Mouse (Mus musculus): Measurements from ENCODE around the gene Zfp282.

Gene Zfp282

DNA sequence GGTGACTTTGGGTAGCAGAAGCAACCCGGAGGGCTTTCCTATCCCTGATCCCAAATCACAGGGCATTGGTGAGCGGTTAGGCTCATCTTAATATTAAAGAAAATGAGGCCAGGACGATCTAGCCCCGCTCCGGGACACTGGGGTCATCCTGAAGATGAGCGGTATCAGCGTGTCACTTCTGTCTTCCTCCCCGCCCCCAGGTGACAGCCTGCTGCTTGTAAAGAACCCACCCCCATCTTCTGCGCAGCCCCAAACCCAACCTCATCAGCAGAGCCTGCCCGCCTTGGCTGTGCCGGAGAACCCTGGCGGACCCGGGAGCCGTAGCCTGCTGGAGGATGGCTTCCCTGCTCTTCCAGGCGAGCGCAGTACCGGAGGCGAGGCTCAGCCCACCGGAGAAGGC, 27.4 kb downstream of the Zfp282 start:
- no peak for DNase-seq

DNA sequence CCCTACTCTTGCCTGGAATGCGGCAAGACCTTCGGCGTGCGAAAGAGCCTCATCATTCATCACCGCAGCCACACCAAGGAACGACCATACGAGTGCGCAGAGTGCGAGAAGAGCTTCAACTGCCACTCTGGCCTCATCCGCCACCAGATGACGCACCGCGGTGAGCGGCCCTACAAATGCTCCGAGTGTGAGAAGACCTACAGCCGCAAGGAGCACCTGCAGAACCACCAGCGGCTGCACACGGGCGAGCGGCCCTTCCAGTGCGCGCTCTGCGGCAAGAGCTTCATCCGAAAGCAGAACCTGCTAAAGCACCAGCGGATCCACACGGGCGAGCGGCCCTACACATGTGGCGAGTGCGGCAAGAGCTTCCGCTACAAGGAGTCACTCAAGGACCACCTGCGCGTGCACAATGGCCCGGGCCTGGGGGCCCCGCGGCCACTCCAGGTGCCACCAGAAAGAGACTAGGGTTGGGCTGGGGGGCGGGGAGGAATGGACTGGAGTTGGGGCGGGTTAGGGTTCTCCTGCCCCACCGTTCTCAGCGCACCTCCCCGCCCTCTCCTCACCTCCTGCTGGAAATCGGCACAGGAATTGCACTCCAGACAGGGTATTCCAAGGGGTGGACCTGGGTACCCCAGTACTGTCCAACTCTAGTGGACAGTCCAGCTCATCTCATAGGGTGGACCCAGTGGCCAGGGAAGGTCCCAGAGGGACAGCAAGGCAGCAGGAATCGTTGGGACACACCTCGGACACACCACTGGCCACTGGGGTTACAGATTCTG, 28.1 kb downstream of the Zfp282 start:
- no peak for DNase-seq

DNA sequence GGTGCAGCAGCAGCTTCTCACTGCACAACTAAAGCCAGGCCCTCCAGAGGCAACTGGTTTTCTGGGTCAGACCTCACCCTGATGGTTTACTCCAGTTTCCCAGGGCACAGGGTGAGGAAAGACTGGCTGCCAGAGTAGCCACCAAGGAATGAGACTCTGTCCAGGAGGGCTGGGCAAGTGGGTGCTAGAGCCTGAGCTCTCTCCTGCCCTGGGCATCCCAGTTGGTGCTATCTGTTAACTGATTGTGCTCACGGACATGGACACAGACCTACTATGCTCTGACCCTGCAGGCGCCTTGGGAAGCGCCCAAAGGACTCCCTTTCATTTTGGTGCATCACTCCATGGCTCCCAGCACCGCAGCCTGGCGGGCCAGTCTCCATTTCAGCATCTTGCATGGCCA, 29.3 kb downstream of the Zfp282 start:
- no peak for DNase-seq

DNA sequence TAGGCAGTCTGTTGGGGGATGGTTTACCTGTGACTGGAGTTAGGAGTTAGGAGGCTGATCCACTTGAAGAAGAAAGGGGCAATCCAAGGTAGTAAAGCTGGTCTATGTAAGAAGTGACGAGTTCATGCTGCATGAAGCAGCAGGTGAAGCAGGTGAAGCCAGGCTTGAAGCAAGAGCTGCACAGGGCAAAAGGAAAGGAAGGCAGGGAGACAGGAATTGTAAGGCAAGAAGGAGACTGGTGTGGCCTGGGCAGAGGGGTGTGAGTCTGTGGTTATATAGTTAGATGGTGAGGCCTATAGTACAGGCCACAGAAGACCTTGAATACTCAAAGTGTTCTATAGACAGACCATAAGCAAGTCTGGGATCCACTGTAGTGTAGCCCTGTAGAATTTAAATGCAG, 32.0 kb downstream of the Zfp282 start:
- DNase-seq, result no peak

DNA sequence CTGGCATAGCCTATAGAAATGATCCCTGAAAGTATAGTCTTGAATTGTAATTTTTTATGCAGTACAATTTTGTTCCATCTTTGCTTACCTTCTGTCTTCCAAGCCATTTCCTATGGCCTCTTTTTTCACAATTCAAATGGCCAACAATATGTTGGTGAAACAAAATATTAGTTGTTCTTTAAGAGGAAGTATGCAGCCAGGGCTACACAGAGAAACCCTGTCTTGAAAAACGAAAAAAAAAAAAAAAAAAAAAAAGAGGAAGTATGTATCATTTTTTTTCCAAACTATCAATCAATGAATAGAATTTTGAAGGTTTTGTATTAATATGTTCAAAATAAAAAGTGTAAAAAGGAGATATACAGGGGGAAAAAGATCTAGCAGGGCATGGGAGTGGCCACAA, 34.6 kb downstream of the Zfp282 start:
- DNase-seq, result no peak

DNA sequence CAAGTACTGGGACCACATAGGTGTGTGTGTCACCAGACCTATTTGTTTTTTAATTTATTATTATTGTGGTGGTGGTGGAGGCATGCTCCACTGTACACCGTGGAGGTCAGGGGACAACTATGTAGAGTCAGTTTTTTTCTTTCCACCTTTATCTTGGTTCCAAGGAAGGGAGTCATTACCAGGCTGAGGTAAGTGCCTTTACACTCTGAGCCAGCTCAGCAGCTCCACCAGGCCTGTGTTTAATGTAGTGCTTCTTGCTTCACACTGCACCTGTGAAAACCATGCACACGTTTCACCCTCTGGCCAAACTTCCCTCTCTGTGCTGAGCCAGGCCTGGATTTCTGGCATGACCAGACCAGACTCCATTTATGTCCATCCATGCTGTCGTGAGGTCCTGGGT, 36.0 kb downstream of the Zfp282 start:
- DNase-seq, result no peak

DNA sequence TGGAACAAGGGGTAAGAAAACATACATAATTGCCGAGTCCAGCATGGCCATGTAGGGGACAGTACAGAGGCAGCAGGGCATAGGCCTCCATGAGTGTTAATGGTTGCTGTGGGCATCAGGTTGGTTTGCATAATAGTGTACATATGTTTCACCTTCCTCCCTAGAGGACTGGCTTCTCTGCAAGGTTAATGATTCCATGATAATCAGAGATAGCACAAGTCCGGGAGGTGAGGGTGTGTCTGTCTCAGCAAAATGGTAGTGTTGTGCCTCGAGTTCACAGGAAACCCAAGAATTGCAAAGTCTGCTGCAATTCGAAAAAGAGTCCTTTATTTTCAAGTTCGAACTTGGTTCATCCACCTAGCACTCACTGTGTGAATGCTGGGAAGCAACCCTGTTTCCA, 40.0 kb downstream of the Zfp282 start:
- DNase-seq, result no peak

DNA sequence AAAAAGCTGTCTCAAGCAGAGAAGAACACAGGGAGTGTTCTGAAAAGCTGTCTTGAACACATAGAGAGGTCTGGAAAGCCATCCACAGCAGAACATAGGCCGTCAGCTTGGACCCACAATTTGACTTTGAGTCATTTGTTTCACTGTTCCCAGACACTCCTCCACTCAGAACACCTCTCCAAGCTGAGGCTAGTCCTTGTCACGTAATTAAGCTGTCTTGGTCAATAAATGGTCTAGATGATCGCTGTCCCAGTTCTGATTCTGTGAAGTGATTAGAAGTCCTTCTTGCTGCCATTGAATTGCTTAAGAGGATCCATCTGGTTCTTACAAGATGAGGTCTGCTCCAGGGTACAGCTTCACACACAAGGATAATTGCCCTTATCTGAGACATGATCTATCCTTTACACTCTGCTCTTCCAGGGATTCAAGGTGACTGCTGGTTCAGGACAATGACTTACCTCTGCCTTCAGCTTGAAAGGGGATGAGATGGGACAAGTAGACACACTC, 41.8 kb downstream of the Zfp282 start:
- no peak for DNase-seq

DNA sequence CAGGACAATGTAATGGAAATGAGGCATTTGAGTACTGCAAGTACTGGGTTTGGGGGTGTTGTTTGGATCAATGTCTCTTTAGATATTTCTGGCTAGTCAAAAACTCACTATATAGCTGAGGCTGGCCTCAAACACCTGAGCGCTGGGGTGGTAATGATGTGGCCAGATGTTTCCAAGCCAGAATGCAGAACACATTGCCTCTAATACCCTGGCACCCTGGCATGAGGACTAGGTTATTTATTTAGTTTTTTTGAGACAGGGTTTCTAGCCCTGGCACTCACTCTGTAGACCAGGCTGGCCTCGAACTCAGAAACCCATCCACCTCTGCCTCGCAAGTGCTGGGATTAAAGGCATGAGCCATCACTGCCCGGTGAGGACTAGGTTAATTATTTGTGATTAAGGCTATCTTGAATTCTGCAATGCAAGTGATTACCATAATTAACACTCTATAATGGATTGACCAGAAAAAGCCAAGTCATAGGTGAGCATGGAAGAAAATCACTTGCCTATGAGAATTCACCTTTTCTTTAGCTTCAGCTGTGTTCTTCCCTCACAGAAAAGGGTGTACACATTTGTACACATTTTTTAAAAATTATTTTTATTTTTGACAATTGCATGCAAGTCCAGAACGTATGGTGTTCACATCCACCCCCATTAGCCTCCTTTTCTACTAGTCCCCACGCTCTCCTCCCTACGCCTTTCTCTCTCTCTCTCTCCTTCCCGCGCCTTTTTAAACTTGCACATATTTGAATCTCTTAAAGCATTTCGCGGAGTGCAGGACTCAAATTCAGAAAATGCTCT, 42.8 kb downstream of the Zfp282 start:
- DNase-seq, result no peak

DNA sequence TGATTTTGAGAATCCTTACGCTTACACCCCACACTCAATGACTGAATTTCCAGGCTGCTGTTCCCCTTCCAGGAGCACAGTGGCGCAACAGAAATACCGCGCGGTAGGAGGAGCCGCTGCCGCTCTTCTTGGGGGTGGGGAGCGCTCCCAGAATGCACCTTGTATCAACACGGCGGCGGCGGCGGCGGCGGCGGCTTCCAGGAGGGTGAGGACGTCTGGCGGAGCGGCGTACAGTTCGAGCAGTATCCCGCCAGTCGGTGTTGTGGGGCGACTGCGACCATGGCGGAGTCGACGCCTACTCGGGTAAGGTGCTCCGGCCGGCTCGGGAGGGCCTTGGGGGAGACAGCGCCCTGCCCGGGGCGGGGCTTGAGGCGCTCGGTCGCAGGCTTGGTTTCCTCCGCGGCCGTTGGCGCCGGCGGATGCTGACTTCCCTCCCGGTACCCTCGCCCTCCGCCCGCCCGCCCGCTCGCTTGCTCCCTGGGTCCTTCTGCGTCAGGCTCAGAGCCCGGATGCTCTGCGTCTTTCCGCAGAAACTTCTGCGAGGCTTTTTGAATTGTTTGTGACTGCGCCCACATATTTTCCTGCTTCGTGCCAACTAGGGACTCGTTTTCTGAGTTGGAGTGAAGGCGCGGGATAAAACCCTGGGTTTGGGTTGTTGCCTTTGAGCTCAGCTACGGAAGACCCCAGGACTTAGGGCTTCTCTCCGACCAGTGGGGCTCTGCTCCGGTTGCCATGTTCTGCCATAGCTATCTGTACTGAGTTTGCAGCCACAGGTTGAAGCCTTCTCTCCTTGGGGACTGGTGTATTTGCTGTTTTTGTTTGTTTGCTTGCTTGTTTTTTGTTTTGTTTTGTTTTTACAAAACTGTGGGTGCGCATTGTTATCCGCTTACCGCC, 43.7 kb downstream of the Zfp282 start, which contains the start of gene Zfp212:
Gene Zfp212, plus strand, starts transcription at position 30 of the 894 bp plus-strand sequence.
- DNase-seq, result peak; percentile 85

DNA sequence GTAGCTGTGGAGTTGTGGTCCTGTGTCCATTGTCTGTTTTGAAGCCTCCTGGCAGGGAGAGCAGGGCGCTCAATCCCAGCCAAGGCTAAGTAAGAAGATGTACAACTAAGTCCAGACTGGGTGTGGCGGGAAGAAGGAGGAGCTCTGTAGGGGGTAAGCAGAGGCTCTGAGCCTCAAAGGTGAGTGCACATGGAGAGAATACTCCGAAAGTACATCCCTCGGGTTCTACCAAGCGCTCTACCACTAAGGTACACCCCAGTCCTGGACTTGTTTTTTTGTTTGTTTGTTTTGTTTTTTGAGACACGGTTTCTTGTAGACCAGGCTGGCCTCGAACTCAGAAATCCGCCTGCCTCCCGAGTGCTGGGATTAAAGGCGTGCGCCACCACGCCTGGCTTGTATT, 65.5 kb downstream of the Zfp282 start:
- no peak for DNase-seq

DNA sequence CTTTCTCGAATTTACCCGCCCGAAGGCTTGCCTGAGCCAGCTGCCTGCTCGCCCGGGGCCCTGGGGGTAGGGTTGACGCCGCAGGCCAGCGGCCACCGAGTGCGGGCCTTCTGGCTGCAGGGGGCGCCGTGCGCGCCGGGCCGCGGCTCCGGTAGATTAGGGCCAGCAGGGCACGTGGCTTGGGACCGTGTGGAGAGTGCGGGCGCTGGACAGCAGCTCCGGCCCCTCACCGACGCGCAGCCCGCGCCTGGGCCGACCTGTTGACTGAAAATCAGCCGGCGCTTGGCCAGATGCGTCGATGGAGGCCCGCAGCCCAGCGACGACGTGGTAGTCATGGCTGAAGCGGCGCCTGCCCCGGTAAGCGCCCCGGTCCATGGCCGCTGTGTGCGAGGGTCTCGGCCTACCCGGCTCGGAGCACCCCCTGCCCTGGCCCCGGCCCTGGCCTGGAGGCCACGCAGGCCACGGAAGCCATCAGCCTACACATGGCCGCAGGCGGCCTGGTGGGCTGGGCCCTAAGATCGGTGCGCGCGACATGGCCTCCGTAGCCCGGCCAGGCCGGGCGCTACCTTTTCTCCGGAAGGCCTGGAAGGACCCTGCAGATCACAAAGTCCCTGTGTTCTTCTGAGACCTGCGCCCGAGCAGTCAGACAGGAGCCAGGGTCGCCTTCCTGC, 66.2 kb downstream of the Zfp282 start:
- DNase-seq, result peak; percentile 59

DNA sequence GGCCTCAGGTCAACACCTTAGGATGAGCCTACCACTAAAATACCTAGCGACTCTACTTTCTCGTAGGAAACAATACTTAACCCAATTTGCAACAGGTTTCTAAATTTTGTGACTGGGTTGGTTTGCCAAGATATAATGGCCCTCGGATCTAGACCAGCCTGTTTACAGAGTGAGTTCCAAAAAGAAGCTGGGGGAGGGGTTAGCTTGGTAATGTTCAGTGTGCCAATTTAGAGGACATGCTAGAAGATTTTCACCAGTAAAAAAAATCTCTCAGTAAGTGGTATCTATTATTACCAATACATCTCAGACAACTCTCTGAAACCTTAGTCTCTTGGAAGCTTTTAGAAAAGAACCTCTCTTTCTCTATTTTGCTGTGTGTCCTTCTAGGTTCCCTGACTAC, 66.7 kb downstream of the Zfp282 start:
- DNase-seq, result no peak

DNA sequence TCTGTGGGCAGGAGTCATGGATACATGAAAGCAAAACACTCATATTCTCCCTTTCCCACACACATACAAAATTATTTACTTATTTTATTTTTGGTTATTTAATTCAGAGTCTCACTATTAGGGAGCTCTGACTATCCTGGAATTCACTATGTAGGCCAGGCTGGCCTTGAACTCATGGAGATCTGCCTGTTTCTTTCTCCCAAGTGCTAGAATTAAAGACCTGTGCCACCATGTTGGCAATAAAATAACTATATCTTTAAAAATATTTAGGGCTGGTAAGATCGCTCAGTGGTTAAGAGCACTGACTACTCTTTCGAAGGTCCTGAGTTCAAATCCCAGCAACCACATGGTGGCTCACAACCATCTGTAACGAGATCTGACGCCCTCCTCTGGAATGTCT, 70.4 kb downstream of the Zfp282 start:
- DNase-seq, result no peak

DNA sequence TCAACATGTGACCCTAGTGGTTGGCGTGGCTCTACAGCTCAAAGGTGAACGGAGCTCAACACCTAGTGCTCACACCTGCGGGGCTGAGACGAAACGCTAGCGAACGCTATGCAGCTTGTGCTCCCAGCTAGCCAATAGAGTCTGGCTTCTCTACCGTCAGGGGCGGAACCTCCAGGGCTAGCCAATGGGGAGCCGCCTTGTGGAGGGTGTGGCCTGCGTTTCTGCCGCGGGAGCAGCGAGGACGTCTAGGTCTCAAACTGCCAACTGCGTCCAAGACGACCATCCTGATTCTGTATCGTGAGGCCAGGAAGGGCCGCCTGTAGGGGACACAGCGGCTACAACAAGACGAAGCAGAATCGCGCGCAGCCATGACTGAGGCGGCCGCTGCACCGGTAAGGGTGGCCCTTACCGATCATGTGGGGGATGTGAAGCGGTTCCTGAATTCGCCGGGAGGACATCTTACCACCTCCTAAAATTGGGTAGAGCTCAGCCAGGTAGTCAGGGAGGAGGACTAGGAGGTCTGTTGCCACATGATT, 76.3 kb downstream of the Zfp282 start, which contains the start of gene Zfp956:
Gene Zfp956, plus strand, starts transcription at position 200 of the 536 bp plus-strand sequence.
- DNase-seq, result peak; percentile 92

DNA sequence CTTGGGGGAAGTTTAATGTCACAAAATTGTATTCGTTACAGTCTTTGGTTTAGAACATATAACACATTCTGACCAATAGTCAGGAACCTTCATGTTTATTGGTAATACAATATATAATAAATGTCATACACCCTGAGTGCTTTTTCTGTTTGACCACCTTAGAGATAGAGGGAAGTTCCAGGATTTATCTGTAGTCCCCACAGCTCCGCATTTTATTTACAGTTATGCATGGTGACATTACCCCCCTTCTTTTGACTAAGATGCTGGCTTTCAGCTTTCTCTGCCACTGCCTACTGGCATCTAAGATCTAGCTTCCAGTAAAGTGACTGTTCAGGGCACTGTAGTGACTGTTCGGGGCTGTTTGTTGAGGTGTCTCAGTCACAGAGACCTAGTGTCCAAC, 77.4 kb downstream of the Zfp282 start:
- no peak for DNase-seq

DNA sequence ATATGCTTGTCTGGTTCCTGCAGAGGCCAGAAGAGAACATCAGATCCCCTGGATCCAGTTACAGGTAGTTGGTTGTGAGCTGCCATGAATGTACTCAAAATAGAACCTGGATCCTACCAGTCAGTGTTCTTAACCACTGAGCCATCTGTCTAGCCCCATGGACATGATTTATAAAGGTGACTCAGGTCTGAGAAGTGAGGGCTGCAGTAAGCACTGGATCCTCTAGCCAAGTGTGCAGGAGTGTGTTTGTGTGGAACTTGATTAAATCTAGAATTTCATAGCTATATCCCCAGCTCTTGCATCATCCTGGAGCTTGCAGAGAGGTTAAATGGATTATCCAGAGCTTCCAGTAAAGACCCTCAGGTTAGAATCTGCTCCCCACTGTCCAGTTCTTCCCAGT, 80.8 kb downstream of the Zfp282 start:
- DNase-seq, result no peak
